ENCODE assay signal across 8 mouse cellular contexts in the genomic region with DNA sequence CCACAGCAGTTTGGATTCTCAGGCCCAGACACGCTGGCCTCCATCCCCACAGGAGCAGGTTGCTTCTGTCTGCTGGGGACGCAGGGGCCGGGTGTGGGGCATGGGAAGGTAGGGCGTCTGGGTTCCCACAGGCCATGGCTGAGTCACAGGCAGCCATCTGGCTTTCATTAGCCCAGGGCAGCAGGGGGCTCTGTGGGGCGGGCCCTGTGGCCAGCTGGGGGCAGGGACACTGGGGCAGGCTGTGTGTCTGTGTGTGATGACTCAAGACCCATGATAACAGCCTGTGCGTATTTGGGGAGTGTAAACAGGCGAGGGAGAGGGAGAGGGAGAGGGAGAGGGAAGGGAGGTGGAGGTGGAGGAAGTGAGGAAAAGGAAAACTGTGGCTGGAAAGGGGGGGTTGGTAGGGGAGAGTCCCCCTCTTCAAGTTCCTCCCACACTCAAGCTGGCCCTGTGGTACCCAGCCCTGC. TPM values are rescaled to one million over a fixed set of nuclear protein-coding genes. Genes with fewer than 3 reads are reported as not detected.
DNase-seq lines count a peak whose midpoint lies in the region; ATAC-seq and TF ChIP-seq lines count a peak whose summit lies in the region.

No protein-coding gene starts in this region.

- no peak for TF ChIP-seq CTCF in midbrain, postnatal 0 days (IDR thresholded peaks at IDR 0.05)
- no peak for TF ChIP-seq CTCF in cerebellum, adult 2 months (IDR thresholded peaks at IDR 0.05; ENCODE audit: borderline replicate concordance, insufficient read depth, low read depth, low read length)

- intact Hi-C loops in left cerebral cortex, postnatal 36 days (cut with DNase I): no loop called here

- no peak overlapping the region for H3K4me3 ChIP-seq in midbrain, embryonic 11.5 days (ENCODE audit: low read depth, low read length)
- no peak overlapping the region for H3K4me3 ChIP-seq in midbrain, postnatal 0 days (ENCODE audit: low read depth, low read length)
- no peak overlapping the region for H3K4me3 ChIP-seq in cerebellum, adult 2 months (replicated peaks; ENCODE audit: insufficient read depth, low read depth, low read length)
- no peak overlapping the region for H3K4me3 ChIP-seq in neural tube, embryonic 12.5 days
- no peak overlapping the region for H3K4me3 ChIP-seq in kidney, embryonic 16.5 days (ENCODE audit: low read length)

- H3K9me3 ChIP-seq in midbrain, embryonic 11.5 days (ENCODE audit: control insufficient read depth, low read length): no peaks in the 10 kb centered on the region
- no peaks in the 10 kb centered on the region for H3K9me3 ChIP-seq in midbrain, postnatal 0 days (ENCODE audit: low read length)
- no peaks in the 10 kb centered on the region for H3K9me3 ChIP-seq in neural tube, embryonic 12.5 days
- H3K9me3 ChIP-seq in kidney, embryonic 16.5 days (ENCODE audit: low read length): no peaks in the 10 kb centered on the region

- H3K36me3 ChIP-seq in midbrain, embryonic 11.5 days (ENCODE audit: control insufficient read depth, insufficient read depth, low read length): peaks cover 23% of the 10 kb centered on the region
- peaks cover 40% of the 10 kb centered on the region for H3K36me3 ChIP-seq in midbrain, postnatal 0 days (ENCODE audit: insufficient read depth, low read length)
- H3K36me3 ChIP-seq in neural tube, embryonic 12.5 days: peaks cover 41% of the 10 kb centered on the region
- peaks cover 45% of the 10 kb centered on the region for H3K36me3 ChIP-seq in kidney, embryonic 16.5 days (ENCODE audit: insufficient read depth, low read length)

- DNase-seq in midbrain, embryonic 11.5 days (ENCODE audit: low spot score, missing footprints): no peak
- no peak for DNase-seq in midbrain, postnatal 0 days (ENCODE audit: low spot score)
- peak; percentile 78 to 88 for DNase-seq in cerebellum, adult 2 months
- peak; percentile 42 to 44 for DNase-seq in left cerebral cortex, postnatal 36 days (ENCODE audit: low spot score in 2 of 2)
- DNase-seq in layer of hippocampus, postnatal 14 days (ENCODE audit: low spot score in 2 of 2): no peak

- H3K27me3 ChIP-seq in midbrain, embryonic 11.5 days (ENCODE audit: control insufficient read depth, insufficient read depth, low read length): no peaks in the 10 kb centered on the region
- H3K27me3 ChIP-seq in midbrain, postnatal 0 days (ENCODE audit: insufficient read depth, low read length): no peaks in the 10 kb centered on the region
- H3K27me3 ChIP-seq in cerebellum, adult 2 months (ENCODE audit: control insufficient read depth, insufficient read depth, low read length): no peaks in the 10 kb centered on the region
- H3K27me3 ChIP-seq in neural tube, embryonic 12.5 days (replicated peaks): no peaks in the 10 kb centered on the region; the same call in 1 of the 2 replicates
- no peaks in the 10 kb centered on the region for H3K27me3 ChIP-seq in kidney, embryonic 16.5 days (ENCODE audit: insufficient read depth, low read length)

- peak; percentile 30; the same call in 1 of the 2 replicates for ATAC-seq in midbrain, embryonic 11.5 days (ENCODE audit: low FRiP score)
- no peak for ATAC-seq in midbrain, postnatal 0 days (ENCODE audit: low FRiP score)
- peak; percentile 60 for ATAC-seq in granulocyte monocyte progenitor cell, adult 5-6 weeks (replicated peaks; ENCODE audit: poor library complexity, severe bottlenecking)
- peak; percentile 38 for ATAC-seq in neural tube, embryonic 12.5 days (ENCODE audit: low FRiP score, low read depth)
- ATAC-seq in kidney, embryonic 16.5 days (ENCODE audit: low FRiP score, low TSS enrichment): no peak

- H3K4me1 ChIP-seq in midbrain, embryonic 11.5 days (ENCODE audit: control insufficient read depth, insufficient read depth, low read length): peaks cover 14% of the 10 kb centered on the region
- H3K4me1 ChIP-seq in midbrain, postnatal 0 days (ENCODE audit: insufficient read depth, low read length): peaks cover 8% of the 10 kb centered on the region; the same call in 1 of the 2 replicates
- H3K4me1 ChIP-seq in cerebellum, adult 2 months (ENCODE audit: control insufficient read depth, insufficient read depth, low read length): peaks cover 17% of the 10 kb centered on the region
- peaks cover 28% of the 10 kb centered on the region for H3K4me1 ChIP-seq in neural tube, embryonic 12.5 days
- H3K4me1 ChIP-seq in kidney, embryonic 16.5 days (ENCODE audit: insufficient read depth, low read length): peaks cover 22% of the 10 kb centered on the region

- no peak overlapping the region for H3K4me2 ChIP-seq in midbrain, embryonic 11.5 days
- H3K4me2 ChIP-seq in midbrain, postnatal 0 days (ENCODE audit: low read depth, low read length, poor library complexity, severe bottlenecking): no peak overlapping the region
- 0 out of 2 replicates have a peak overlapping the region, but pooled peaks have one; percentile 18 for H3K4me2 ChIP-seq in neural tube, embryonic 12.5 days (replicated peaks)
- no peak overlapping the region for H3K4me2 ChIP-seq in kidney, embryonic 16.5 days (replicated peaks; ENCODE audit: low read depth, low read length)

- 43% methylated on average over 7 of the region's 7 CpGs for WGBS in midbrain, embryonic 11.5 days
- WGBS in midbrain, postnatal 0 days: 42% methylated on average over 7 of the region's 7 CpGs
- 5% methylated on average over 7 of the region's 7 CpGs for WGBS in cerebellum, adult 2 months
- 25% methylated on average over 7 of the region's 7 CpGs for WGBS in neural tube, embryonic 12.5 days
- WGBS in kidney, embryonic 16.5 days: 32% methylated on average over 7 of the region's 7 CpGs

- no peak for TF ChIP-seq POLR2A in cerebellum, adult 2 months (IDR thresholded peaks at IDR 0.05; ENCODE audit: borderline replicate concordance, insufficient read depth, low read length)

- no peak overlapping the region for H3K9ac ChIP-seq in midbrain, embryonic 11.5 days (ENCODE audit: low read length)
- no peak overlapping the region for H3K9ac ChIP-seq in midbrain, postnatal 0 days (replicated peaks; ENCODE audit: low read length, poor library complexity, severe bottlenecking)
- H3K9ac ChIP-seq in neural tube, embryonic 12.5 days: no peak overlapping the region
- no peak overlapping the region for H3K9ac ChIP-seq in kidney, embryonic 16.5 days (replicated peaks; ENCODE audit: low read length)

- H3K27ac ChIP-seq in midbrain, embryonic 11.5 days (ENCODE audit: low read depth, low read length): no peak overlapping the region
- no peak overlapping the region for H3K27ac ChIP-seq in midbrain, postnatal 0 days (ENCODE audit: low read depth, low read length)
- no peak overlapping the region for H3K27ac ChIP-seq in cerebellum, adult 2 months (ENCODE audit: insufficient read depth, low read length)
- H3K27ac ChIP-seq in neural tube, embryonic 12.5 days: peak overlapping the region; percentile 46; the same call in 1 of the 2 replicates
- H3K27ac ChIP-seq in kidney, embryonic 16.5 days (ENCODE audit: low read length): no peak overlapping the region

RNA-seq across cellular contexts. Expression of a gene that starts 7.1 kb away (rescaled TPM):
- 26.8 and 32.1 TPM in 2 replicates for polyA plus RNA-seq in midbrain, embryonic 11.5 days (2014; fragmentation: Nextera tagmentation; extraction: Ambion mirVana)
- 27.0 and 38.3 TPM in 2 replicates for total RNA-seq in midbrain, postnatal 0 days (2014; rRNA removed)
- polyA plus RNA-seq in midbrain, postnatal 0 days (2015; fragmentation: Nextera tagmentation; extraction: Ambion mirVana): 29.1 and 34.4 TPM in 2 replicates
- 59.3 and 62.7 TPM in 2 replicates for polyA plus RNA-seq in cerebellum, adult 2 months (2012; rRNA removed)
- 35.6 and 51.7 TPM in 2 replicates for total RNA-seq in granulocyte monocyte progenitor cell, adult 5-6 weeks (2014; fragmentation: Nextera tagmentation)
- 8.9 and 14.8 TPM in 2 replicates for total RNA-seq in granulocyte monocyte progenitor cell, adult 5-6 weeks (2017)
- total RNA-seq in left cerebral cortex, postnatal 36 days (2021): 10 to 100 TPM; 61.2 TPM
- 31.3 and 34.0 TPM in 2 replicates for polyA plus RNA-seq in neural tube, embryonic 12.5 days (2016; fragmentation: Nextera tagmentation; extraction: Ambion mirVana)
- total RNA-seq in layer of hippocampus, postnatal 14 days (2021): 10 to 100 TPM; 50.1 to 50.5 TPM
- polyA plus RNA-seq in kidney, embryonic 16.5 days (2015; fragmentation: Nextera tagmentation; extraction: Ambion mirVana): 25.6 and 32.8 TPM in 2 replicates

RNA-seq across cellular contexts. Expression of a gene that starts 25.0 kb away (rescaled TPM):
- polyA plus RNA-seq in midbrain, embryonic 11.5 days (2014; fragmentation: Nextera tagmentation; extraction: Ambion mirVana): 0.78 and 1.4 TPM in 2 replicates
- total RNA-seq in midbrain, postnatal 0 days (2014; rRNA removed): 2.2 and 2.5 TPM in 2 replicates
- polyA plus RNA-seq in midbrain, postnatal 0 days (2015; fragmentation: Nextera tagmentation; extraction: Ambion mirVana): 0.53 and 0.88 TPM in 2 replicates
- polyA plus RNA-seq in cerebellum, adult 2 months (2012; rRNA removed): 4.9 and 5.0 TPM in 2 replicates
- 261 and 291 TPM in 2 replicates for total RNA-seq in granulocyte monocyte progenitor cell, adult 5-6 weeks (2014; fragmentation: Nextera tagmentation)
- total RNA-seq in granulocyte monocyte progenitor cell, adult 5-6 weeks (2017): 26.4 and 34.3 TPM in 2 replicates
- 1 to 10 TPM; 7.9 to 8.8 TPM for total RNA-seq in left cerebral cortex, postnatal 36 days (2021)
- polyA plus RNA-seq in neural tube, embryonic 12.5 days (2016; fragmentation: Nextera tagmentation; extraction: Ambion mirVana): 2.4 and 2.6 TPM in 2 replicates
- 1 to 10 TPM; 8.1 to 8.9 TPM for total RNA-seq in layer of hippocampus, postnatal 14 days (2021)
- polyA plus RNA-seq in kidney, embryonic 16.5 days (2015; fragmentation: Nextera tagmentation; extraction: Ambion mirVana): 2.9 and 3.7 TPM in 2 replicates

RNA-seq across cellular contexts. Expression of a gene that starts 31.2 kb away (rescaled TPM):
- 30.7 and 31.1 TPM in 2 replicates for polyA plus RNA-seq in midbrain, embryonic 11.5 days (2014; fragmentation: Nextera tagmentation; extraction: Ambion mirVana)
- 22.8 and 32.1 TPM in 2 replicates for total RNA-seq in midbrain, postnatal 0 days (2014; rRNA removed)
- polyA plus RNA-seq in midbrain, postnatal 0 days (2015; fragmentation: Nextera tagmentation; extraction: Ambion mirVana): 58.2 and 67.2 TPM in 2 replicates
- polyA plus RNA-seq in cerebellum, adult 2 months (2012; rRNA removed): 36.9 and 37.3 TPM in 2 replicates
- 49.7 and 53.8 TPM in 2 replicates for total RNA-seq in granulocyte monocyte progenitor cell, adult 5-6 weeks (2014; fragmentation: Nextera tagmentation)
- total RNA-seq in granulocyte monocyte progenitor cell, adult 5-6 weeks (2017): 31.0 and 49.9 TPM in 2 replicates
- 10 to 100 TPM; 23.7 to 28.9 TPM for total RNA-seq in left cerebral cortex, postnatal 36 days (2021)
- 34.8 and 35.7 TPM in 2 replicates for polyA plus RNA-seq in neural tube, embryonic 12.5 days (2016; fragmentation: Nextera tagmentation; extraction: Ambion mirVana)
- total RNA-seq in layer of hippocampus, postnatal 14 days (2021): 10 to 100 TPM; 21.9 to 25.3 TPM
- polyA plus RNA-seq in kidney, embryonic 16.5 days (2015; fragmentation: Nextera tagmentation; extraction: Ambion mirVana): 35.0 and 35.8 TPM in 2 replicates

RNA-seq across cellular contexts. Expression of a gene that starts 36.8 kb away (rescaled TPM):
- polyA plus RNA-seq in midbrain, embryonic 11.5 days (2014; fragmentation: Nextera tagmentation; extraction: Ambion mirVana): 0.99 and 1.6 TPM in 2 replicates
- total RNA-seq in midbrain, postnatal 0 days (2014; rRNA removed): 60.8 and 94.4 TPM in 2 replicates
- polyA plus RNA-seq in midbrain, postnatal 0 days (2015; fragmentation: Nextera tagmentation; extraction: Ambion mirVana): 186 and 200 TPM in 2 replicates
- 27.2 and 27.4 TPM in 2 replicates for polyA plus RNA-seq in cerebellum, adult 2 months (2012; rRNA removed)
- total RNA-seq in granulocyte monocyte progenitor cell, adult 5-6 weeks (2014; fragmentation: Nextera tagmentation): 0.75 and 1.5 TPM in 2 replicates
- total RNA-seq in granulocyte monocyte progenitor cell, adult 5-6 weeks (2017): not detected in 2 replicates
- 10 to 100 TPM; 25.4 to 31.4 TPM for total RNA-seq in left cerebral cortex, postnatal 36 days (2021)
- polyA plus RNA-seq in neural tube, embryonic 12.5 days (2016; fragmentation: Nextera tagmentation; extraction: Ambion mirVana): 3.4 and 5.7 TPM in 2 replicates
- total RNA-seq in layer of hippocampus, postnatal 14 days (2021): 10 to 100 TPM; 16.4 to 29.3 TPM
- 2.3 and 3.7 TPM in 2 replicates for polyA plus RNA-seq in kidney, embryonic 16.5 days (2015; fragmentation: Nextera tagmentation; extraction: Ambion mirVana)

RNA-seq across cellular contexts. Expression of a gene that starts 42.8 kb away (rescaled TPM):
- polyA plus RNA-seq in midbrain, embryonic 11.5 days (2014; fragmentation: Nextera tagmentation; extraction: Ambion mirVana): 69.2 and 74.2 TPM in 2 replicates
- 117 and 126 TPM in 2 replicates for total RNA-seq in midbrain, postnatal 0 days (2014; rRNA removed)
- 41.8 and 47.8 TPM in 2 replicates for polyA plus RNA-seq in midbrain, postnatal 0 days (2015; fragmentation: Nextera tagmentation; extraction: Ambion mirVana)
- polyA plus RNA-seq in cerebellum, adult 2 months (2012; rRNA removed): 48.7 and 49.0 TPM in 2 replicates
- 146 and 152 TPM in 2 replicates for total RNA-seq in granulocyte monocyte progenitor cell, adult 5-6 weeks (2014; fragmentation: Nextera tagmentation)
- total RNA-seq in granulocyte monocyte progenitor cell, adult 5-6 weeks (2017): 146 and 175 TPM in 2 replicates
- total RNA-seq in left cerebral cortex, postnatal 36 days (2021): 100 to 1,000 TPM; 103 to 107 TPM
- polyA plus RNA-seq in neural tube, embryonic 12.5 days (2016; fragmentation: Nextera tagmentation; extraction: Ambion mirVana): 64.7 and 67.0 TPM in 2 replicates
- total RNA-seq in layer of hippocampus, postnatal 14 days (2021): 100 to 1,000 TPM; 114 to 119 TPM
- polyA plus RNA-seq in kidney, embryonic 16.5 days (2015; fragmentation: Nextera tagmentation; extraction: Ambion mirVana): 43.7 and 56.5 TPM in 2 replicates

Comparison
In these comparisons a context has a peak if more than half of its experiments do, and no peak if none do; other contexts are left out.
1. ATAC-seq: peak in midbrain, embryonic 11.5 days (single experiment), granulocyte monocyte progenitor cell, adult 5-6 weeks (single experiment) and neural tube, embryonic 12.5 days (single experiment); none in midbrain, postnatal 0 days (single experiment) and kidney, embryonic 16.5 days (single experiment).
2. DNase-seq: peak in cerebellum, adult 2 months (2 of 2) and left cerebral cortex, postnatal 36 days (2 of 2); none in midbrain, embryonic 11.5 days (single experiment), midbrain, postnatal 0 days (single experiment) and layer of hippocampus, postnatal 14 days (0 of 2).